Mouse (Mus musculus) left cerebral cortex, adult 8-10 months (tissue): Measurements from ENCODE around the gene Slc26a11. TPM values are rescaled to one million over a fixed set of nuclear protein-coding genes. Genes with fewer than 3 reads are reported as not detected.

ENCODE experiments used
- DNase-seq, 2 experiments: peaks; one replicate each; pipeline ENCODE4 v3.0.0; 2022; ENCODE audit warnings: low spot score in 2 of 2
- total RNA-seq, 4 experiments: library from RNA; stranded (reverse); gene quantifications; 2 replicates each; pipeline ENCODE4 v1.2.4; 2022

The Slc26a11 gene
- 1 to 10 TPM; 3.3 to 4.8 (median 3.8) TPM for total RNA-seq

GRCm38 (mm10) chr11:119355443-119356385, at the start of gene Slc26a11, which contains the start of gene Sgsh:
Gene Slc26a11, plus strand, starts transcription at chr11:119355557.
Gene Sgsh, minus strand, starts transcription at chr11:119355536.
- DNase-seq, result peak; percentile 45 to 56

DNA sequence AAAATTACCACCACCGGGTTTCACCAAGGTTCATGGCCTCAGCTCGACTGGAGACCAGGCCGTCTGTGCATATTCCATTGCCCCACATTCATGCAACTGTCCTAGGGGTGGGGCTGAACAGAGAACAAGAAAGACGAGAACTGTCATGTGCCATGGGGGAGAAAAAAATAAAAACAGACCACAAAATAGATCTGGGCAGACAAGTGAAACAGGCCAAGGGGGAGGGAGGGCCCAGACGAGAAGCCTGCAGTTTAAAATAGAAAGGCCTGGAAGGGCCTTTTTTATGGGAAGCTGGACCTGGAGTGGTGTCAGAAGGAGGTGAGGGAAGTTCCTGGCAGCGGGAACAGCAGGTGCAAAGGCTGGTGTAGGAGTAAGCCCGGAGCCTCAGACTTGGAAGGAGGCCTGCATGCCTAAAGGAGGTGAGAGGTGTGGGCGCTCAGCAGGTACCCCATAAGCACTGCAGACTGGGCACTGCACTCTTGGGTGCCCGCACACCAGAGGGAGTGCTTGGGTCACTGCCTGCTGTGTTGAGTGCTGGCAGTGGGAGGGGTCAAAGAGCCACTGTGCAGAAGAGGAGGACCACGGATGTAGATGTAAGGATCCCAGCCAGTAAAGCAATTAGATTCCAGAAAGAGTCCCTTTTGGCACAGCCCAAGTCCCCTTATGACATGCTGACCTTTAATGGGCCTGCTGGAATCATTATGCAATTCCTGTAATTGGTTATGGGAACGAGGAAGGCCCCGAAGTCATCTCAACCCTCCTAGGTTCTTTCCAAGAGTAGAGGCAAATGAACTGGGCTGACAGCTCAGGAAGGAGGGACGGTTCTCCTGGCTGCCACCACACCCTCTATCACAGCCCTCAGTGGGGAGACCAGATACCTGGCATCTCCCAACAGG, 48.3 kb upstream of the Slc26a11 start:
- DNase-seq, result no peak

DNA sequence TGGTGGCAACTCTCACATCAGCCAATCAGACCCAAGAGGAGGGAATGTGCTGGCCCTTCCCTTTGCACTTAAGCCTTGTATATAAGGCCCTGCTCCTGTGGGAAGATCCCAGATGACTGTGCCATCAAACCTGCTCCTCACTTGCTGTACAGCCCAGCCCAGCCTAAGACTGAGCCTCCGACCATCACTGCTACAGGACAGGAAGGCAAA, 47.8 kb upstream of the Slc26a11 start, which contains the start of gene Card14:
TSS of gene Card14 (plus strand) at position 111 of the 210 bp plus-strand sequence.
- DNase-seq, result no peak

DNA sequence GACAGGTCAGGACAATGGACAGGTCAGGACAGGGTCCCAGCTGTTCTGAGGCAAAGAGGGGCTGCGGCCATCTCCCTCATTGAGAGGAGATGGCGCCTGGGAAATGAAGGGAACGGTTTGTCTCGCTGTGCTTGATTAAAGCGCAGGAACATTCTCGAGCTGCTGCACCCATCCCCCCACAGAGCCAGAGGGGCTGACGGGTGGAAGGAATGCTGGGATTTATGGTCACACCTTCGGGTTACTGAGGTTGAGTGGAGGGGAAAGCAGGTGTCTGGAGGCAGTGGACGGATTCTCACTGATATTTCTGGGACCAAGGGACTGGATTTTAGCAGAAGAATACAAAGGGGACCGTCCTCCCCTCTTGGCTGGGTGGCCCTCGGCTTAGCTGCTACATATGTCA, 47.4 kb upstream of the Slc26a11 start:
- no peak for DNase-seq

DNA sequence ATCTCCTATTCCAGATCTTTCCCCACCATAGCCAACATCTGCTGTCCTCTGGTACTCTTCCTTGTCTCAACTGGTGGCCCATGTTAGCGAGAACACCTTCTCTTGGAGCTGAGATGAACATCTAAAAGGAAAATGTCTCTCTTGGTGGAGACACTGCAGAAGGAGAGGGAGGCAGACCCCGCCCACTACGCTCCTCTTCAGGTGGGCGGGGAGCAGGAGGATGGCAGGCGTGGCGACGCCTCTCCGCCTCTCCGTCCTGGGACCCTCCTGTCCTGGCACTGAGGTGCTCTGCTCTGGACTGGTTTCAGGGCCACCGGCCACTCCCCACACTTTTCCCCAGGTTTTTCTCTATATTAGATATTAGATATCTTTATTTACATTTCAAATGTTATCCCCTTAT, 44.7 kb upstream of the Slc26a11 start:
- no peak for DNase-seq

DNA sequence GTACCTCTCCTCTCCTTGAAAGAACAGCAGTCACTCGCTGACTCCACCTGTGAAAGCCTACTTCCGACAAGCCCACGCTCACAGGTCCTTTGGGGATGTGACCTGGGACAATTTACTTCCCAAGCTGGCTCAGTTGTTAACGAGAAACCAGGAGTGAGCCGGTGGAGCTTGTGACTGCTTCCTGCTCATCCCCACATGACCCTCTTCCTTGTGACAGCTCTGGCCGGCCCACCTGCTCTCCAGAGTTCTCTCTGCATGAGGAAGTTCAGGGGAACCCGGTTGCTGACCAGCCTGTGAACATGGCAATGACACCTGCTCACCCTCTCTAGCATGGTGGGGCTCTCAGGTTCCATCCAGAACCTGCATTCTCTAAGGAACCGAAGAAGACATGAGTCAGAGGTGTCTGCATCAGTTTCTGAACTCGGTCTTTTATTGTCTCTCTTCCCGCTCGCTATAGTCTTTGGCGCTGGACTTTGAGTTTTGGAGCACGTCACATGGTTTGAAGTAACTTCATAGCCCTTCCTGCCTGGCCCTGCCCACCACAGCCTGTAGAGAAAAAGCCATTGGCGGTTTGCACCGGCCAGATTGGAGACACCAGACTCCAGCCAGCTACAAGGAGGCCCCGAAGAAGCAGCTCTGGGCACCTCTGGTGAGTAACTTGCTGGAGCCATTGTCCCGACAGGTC, 41.0 kb upstream of the Slc26a11 start:
- no peak for DNase-seq

DNA sequence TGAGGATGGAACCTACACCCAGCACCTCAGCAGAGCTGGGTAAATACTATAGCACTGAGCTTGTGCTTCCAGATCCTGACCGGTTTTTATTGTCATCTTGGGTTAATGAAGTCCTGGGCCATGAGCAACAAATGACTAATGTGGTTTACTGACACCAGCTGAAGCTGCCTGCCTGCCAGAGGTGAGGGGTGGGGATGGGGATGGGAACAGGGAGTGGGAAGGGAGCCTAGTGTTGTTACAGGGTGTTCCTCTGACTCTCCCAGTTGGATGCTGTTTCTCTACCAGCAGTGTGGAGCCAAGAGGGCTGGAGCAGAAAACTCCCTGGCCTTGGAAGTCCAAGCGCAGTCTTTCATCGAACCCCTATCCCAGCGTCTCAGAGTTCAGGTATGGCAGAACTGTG, 38.6 kb upstream of the Slc26a11 start:
- DNase-seq, result no peak

GRCm38 (mm10) chr11:119322521-119322920, 32.8 kb upstream of the Slc26a11 start:
- no peak for DNase-seq

- DNase-seq, result no peak
These were observed 30.3 kb upstream of the Slc26a11 start for GRCm38 (mm10) chr11:119325068-119325467.

DNA sequence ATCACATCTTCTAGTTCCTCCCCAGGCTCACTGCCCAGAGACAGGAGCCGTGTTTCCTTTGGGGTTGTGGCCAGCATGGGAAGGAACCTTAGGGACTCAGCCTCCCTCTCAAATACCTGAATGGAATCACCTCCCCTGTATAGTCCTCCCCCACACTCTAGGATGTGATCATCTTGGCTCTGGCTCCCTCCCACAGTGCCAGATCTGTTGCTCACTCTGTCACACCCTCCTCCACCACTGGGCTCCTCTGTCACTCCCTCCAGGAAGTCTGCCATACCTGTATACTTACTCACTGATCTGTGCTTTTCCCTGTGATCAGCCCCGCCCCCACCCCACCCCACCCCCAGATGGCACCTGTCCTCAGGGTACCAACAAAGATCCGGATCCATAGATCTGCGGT, 24.8 kb upstream of the Slc26a11 start:
- DNase-seq, result peak in 1 of 2 experiments; percentile 30

DNA sequence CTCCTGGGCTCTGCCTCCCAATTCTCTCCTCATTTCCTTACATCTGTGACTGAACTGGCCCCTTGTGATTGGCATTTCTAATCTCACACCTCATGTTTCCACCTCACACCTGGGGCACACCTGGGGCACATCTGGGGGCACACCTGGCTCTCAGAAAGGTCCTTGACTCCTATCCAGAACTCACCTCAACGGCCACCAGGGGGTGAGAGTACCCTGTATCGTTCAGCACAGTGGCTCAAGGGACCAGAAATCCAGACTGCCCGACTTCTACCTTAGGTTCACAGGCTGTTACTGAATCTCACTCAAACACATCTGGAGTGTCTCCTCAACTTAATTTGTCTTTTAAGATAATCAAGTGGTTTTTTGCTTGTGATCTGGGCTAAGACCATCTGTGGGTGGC, 23.4 kb upstream of the Slc26a11 start:
- no peak for DNase-seq

GRCm38 (mm10) chr11:119338271-119339059, 16.9 kb upstream of the Slc26a11 start:
- DNase-seq, result no peak

DNA sequence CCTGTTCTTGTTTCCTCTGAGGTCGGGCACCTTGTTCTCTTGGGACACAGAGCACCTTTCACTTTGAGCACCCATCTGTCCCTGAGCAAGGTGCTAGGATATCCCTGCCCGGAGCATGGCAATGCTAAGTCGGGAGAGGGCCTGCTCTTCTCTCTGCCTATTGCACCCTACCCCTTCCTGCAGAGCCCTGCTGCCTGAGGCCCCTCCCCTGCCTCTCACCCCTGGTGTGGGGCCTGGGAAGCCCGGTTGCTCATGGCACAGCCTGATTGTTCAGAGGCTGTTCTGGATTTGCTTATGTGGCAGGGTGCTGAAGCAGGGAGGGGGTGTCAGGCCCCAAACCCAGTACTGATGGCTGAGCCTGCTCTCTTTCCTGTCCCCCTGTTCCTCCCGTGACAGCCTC, 16.2 kb upstream of the Slc26a11 start:
- no peak for DNase-seq

GRCm38 (mm10) chr11:119339637-119340036, 15.7 kb upstream of the Slc26a11 start:
- DNase-seq, result peak; percentile 52 to 55

- DNase-seq, result no peak
These were observed 11.2 kb upstream of the Slc26a11 start for GRCm38 (mm10) chr11:119344178-119344577.

GRCm38 (mm10) chr11:119344865-119345264, 10.5 kb upstream of the Slc26a11 start:
- DNase-seq, result no peak

GRCm38 (mm10) chr11:119347125-119347524, 8.2 kb upstream of the Slc26a11 start:
- DNase-seq, result no peak

DNA sequence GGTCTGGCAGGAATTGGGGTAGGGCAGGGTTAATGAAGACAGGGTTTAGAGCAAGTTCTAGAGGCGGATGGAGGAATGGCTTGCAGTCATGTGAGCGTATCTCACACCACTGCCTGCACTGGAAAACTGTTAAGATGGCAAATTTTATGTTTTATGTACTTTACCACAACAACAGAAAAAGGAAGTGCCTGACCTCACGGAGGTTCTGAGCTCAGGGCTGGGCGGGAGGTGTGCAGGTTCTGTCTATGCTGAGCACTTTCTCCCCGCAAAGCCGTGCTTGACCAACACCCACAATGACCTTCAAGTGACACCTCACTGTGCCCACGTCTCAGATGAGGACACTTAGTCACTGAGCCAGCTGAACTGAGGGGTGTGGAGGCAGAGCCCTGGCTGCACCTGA, 3.2 kb upstream of the Slc26a11 start:
- no peak for DNase-seq

- no peak for DNase-seq
These were observed 1.4 kb upstream of the Slc26a11 start for GRCm38 (mm10) chr11:119353946-119354345.

DNA sequence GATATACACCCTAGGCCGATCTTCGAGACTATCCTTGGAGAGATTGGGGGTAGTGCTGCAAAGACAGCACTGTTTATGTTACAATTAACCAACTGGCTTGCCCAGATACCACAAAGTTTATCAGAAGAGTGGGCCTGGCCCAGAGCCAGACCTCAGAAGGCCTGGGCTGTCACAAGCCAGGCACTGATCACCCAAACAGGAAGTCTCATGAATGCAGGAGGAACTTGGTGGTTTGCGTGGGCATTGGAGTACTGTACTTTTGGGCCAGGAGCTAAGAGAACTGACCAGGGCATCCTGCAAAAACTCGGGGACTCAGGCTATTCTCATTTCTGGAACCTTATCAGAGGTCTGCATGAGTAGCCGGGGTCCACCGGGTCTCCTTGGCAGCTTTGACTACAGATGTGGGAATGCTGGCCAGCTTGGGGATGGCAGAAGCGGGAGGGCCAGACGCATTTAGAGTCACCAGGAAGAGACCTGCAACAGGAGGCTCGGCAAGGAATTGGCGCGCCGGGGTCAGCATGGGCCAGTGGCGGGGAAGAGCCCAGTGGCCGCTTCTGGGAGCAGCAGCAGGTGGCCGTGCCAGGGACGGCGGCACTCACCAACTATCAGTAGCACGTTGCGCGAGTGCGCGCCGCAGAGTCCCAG, 437 bp upstream of the Slc26a11 start:
- DNase-seq, result no peak
